Mouse (Mus musculus) liver, embryonic 12.5 days (tissue): ENCODE measurements around the gene Olfr568. TPM values are rescaled to one million over a fixed set of nuclear protein-coding genes. Genes with fewer than 3 reads are reported as not detected.

Source experiments
- polyA plus RNA-seq: library from polyadenylated mRNA; unstranded; fragments of >200 nt; fragmentation: Nextera tagmentation; extraction: Ambion mirVana; gene quantifications from 2 replicates; pipeline ENCODE4 v1.2.1, GENCODE M21; 2016

Gene Olfr568
- polyA plus RNA-seq, 1 experiment from 2014 or later = not detected

Other genes with a start within 250 kb of the Olfr568 start
- not detected in 2 replicates for gene Olfr554, start 238.7 kb upstream of the Olfr568 start, polyA plus RNA-seq
- not detected in 2 replicates for gene Olfr555, start 218.3 kb upstream of the Olfr568 start, polyA plus RNA-seq
- gene Olfr556, start 212.2 kb upstream of the Olfr568 start, polyA plus RNA-seq = not detected in 2 replicates
- gene Trim68, start 189.8 kb upstream of the Olfr568 start, polyA plus RNA-seq = 2.2 and 2.7 TPM in 2 replicates
- gene Olfr557, start 181.2 kb upstream of the Olfr568 start, polyA plus RNA-seq = not detected in 2 replicates
- not detected in 2 replicates for gene Olfr558, start 174.9 kb upstream of the Olfr568 start, polyA plus RNA-seq
- not detected in 2 replicates for gene Olfr33, start 158.1 kb upstream of the Olfr568 start, polyA plus RNA-seq
- not detected in 2 replicates for gene Olfr559, start 149.6 kb upstream of the Olfr568 start, polyA plus RNA-seq
- gene Olfr560, start 117.8 kb upstream of the Olfr568 start, polyA plus RNA-seq = not detected in 2 replicates
- not detected in 2 replicates for gene Olfr78, start 117.7 kb upstream of the Olfr568 start, polyA plus RNA-seq
- not detected in 2 replicates for gene Olfr561, start 105.9 kb upstream of the Olfr568 start, polyA plus RNA-seq
- not detected in 2 replicates for gene Olfr564, start 73.6 kb upstream of the Olfr568 start, polyA plus RNA-seq
- gene Olfr566, start 18.4 kb upstream of the Olfr568 start, polyA plus RNA-seq = not detected in 2 replicates
- gene Olfr569, start 13.8 kb downstream of the Olfr568 start, polyA plus RNA-seq = not detected in 2 replicates
- not detected in 2 replicates for gene Olfr570, start 17.5 kb downstream of the Olfr568 start, polyA plus RNA-seq
- gene Olfr571, start 40.4 kb downstream of the Olfr568 start, polyA plus RNA-seq = not detected in 2 replicates
- not detected in 2 replicates for gene Olfr572, start 47.3 kb downstream of the Olfr568 start, polyA plus RNA-seq
- not detected in 2 replicates for gene Olfr573-ps1, start 65.5 kb downstream of the Olfr568 start, polyA plus RNA-seq
- gene Olfr574, start 71.3 kb downstream of the Olfr568 start, polyA plus RNA-seq = not detected in 2 replicates
- gene Olfr575, start 81.7 kb downstream of the Olfr568 start, polyA plus RNA-seq = not detected in 2 replicates
- gene Olfr576, start 85.5 kb downstream of the Olfr568 start, polyA plus RNA-seq = not detected in 2 replicates
- not detected in 2 replicates for gene Olfr577, start 98.8 kb downstream of the Olfr568 start, polyA plus RNA-seq
- gene Olfr578, start 112.2 kb downstream of the Olfr568 start, polyA plus RNA-seq = not detected in 2 replicates
- gene Olfr582, start 160.9 kb downstream of the Olfr568 start, polyA plus RNA-seq = not detected in 2 replicates
- not detected in 2 replicates for gene Olfr583, start 174.2 kb downstream of the Olfr568 start, polyA plus RNA-seq
- not detected in 2 replicates for gene Olfr584, start 204.8 kb downstream of the Olfr568 start, polyA plus RNA-seq
- not detected in 2 replicates for gene Olfr585, start 220.6 kb downstream of the Olfr568 start, polyA plus RNA-seq
- not detected in 2 replicates for gene Olfr586, start 248.5 kb downstream of the Olfr568 start, polyA plus RNA-seq